Comparison of ENCODE assay signal across 19 mouse cellular contexts in the genomic region with DNA sequence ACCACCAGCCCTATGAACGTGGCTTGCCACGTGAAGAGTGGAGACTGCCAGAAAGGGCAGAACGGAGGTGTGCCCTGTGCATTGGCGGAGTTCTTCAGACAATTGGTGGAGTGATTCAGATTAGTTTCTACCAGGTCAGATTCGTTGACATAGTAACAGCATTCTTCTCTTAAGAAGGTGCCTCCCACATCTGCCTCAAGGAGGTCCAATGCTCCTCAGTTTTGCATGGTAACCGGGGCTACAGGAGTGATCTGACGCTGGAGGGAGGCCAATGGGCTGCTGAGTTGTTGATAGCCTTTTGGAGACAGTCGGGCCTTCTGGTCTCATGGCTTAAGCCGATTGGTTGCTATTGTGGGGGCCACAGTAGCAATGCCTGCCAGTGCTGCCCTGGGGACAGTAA. TPM values are rescaled to one million over a fixed set of nuclear protein-coding genes. Genes with fewer than 3 reads are reported as not detected.
DNase-seq lines count a peak whose midpoint lies in the region; ATAC-seq lines count a peak whose summit lies in the region.
"Had no signal": no experiment of that assay in that cellular context is flagged by ENCODE, and none has a peak within 500 bp of the region (broad histone marks: within the 10 kb centered on the region; RNA-seq: fewer than 3 reads in every experiment).

No protein-coding gene starts in this region.

- no peak for DNase-seq in heart, adult 9 months (ENCODE audit: low spot score in 2 of 2)
- DNase-seq in left cerebral cortex, adult 11 months (ENCODE audit: low spot score): peak; percentile 14
- DNase-seq in left cerebral cortex, adult 8-10 months (ENCODE audit: low spot score in 2 of 2): no peak
- DNase-seq in ZHBTc4 (ENCODE audit: low read depth, low spot score): peak; percentile 53
- DNase-seq in lung, postnatal 10 days: peak; percentile 21
- no peak for DNase-seq in adrenal gland, postnatal 10 days
- DNase-seq: kidney, postnatal 36 days; liver, embryonic 13.5 days; thymus, postnatal 25 days had no signal

- peak; percentile 31 for ATAC-seq in heart, embryonic 13.5 days (ENCODE audit: extremely low read depth, insufficient number of reproducible peaks, low FRiP score, low TSS enrichment)
- ATAC-seq in monocyte, adult 5-6 weeks (replicated peaks; ENCODE audit: insufficient number of reproducible peaks, low FRiP score, low TSS enrichment, poor library complexity, severe bottlenecking): no peak
- ATAC-seq: intestine, embryonic 16.5 days had no signal

- 42% methylated on average over 9 of the region's 9 CpGs for WGBS in heart, embryonic 13.5 days

- H3K9ac ChIP-seq in heart, embryonic 13.5 days: no peak overlapping the region
- H3K9ac ChIP-seq: liver, embryonic 13.5 days; stomach, embryonic 15.5 days had no signal

- no peaks in the 10 kb centered on the region for H3K27me3 ChIP-seq in heart, embryonic 13.5 days (replicated peaks)
- H3K27me3 ChIP-seq: liver, embryonic 13.5 days; stomach, embryonic 15.5 days had no signal

- no peak overlapping the region for H3K27ac ChIP-seq in heart, embryonic 13.5 days (replicated peaks)
- H3K27ac ChIP-seq: limb, embryonic 10.5 days; liver, embryonic 13.5 days; stomach, embryonic 15.5 days had no signal

- H3K36me3 ChIP-seq in heart, embryonic 13.5 days: no peaks in the 10 kb centered on the region
- H3K36me3 ChIP-seq: G1E; limb, embryonic 10.5 days; liver, embryonic 13.5 days; stomach, embryonic 15.5 days had no signal

- no peaks in the 10 kb centered on the region for H3K9me3 ChIP-seq in heart, embryonic 13.5 days
- H3K9me3 ChIP-seq: G1E; limb, embryonic 10.5 days; liver, embryonic 13.5 days; megakaryocyte, embryonic 14.5 days; stomach, embryonic 15.5 days had no signal

- peaks cover 10% of the 10 kb centered on the region; the same call in 1 of the 2 replicates for H3K4me1 ChIP-seq in heart, embryonic 13.5 days
- H3K4me1 ChIP-seq: limb, embryonic 10.5 days; liver, embryonic 13.5 days; megakaryocyte, embryonic 14.5 days; stomach, embryonic 15.5 days had no signal

- H3K4me2 ChIP-seq in heart, embryonic 13.5 days: peak overlapping the region; percentile 6; the same call in 1 of the 2 replicates
- H3K4me2 ChIP-seq: liver, embryonic 13.5 days; stomach, embryonic 15.5 days had no signal

- no peak overlapping the region for H3K4me3 ChIP-seq in heart, embryonic 13.5 days
- H3K4me3 ChIP-seq: limb, embryonic 10.5 days; liver, embryonic 13.5 days; megakaryocyte, embryonic 14.5 days; stomach, embryonic 15.5 days had no signal

RNA-seq across cellular contexts. Expression of a gene that starts 10.6 kb away (rescaled TPM):
- 11.8 and 14.9 TPM in 2 replicates for polyA plus RNA-seq in heart, embryonic 13.5 days (2015; fragmentation: Nextera tagmentation; extraction: Ambion mirVana)
- 1 to 10 TPM; 1.6 to 3.0 (median 1.9) TPM for total RNA-seq in left cerebral cortex, adult 8-10 months (2022)
- total RNA-seq in adrenal gland, postnatal 10 days (2021): 10 to 100 TPM; 33.3 to 70.2 TPM
- total RNA-seq in monocyte, adult 5-6 weeks (2017): 0.48 to 0.49 TPM in 2 of 3 replicates, not detected in the other
- total RNA-seq: G1E had no signal
- polyA plus RNA-seq: C2C12, G1E had no signal

RNA-seq across cellular contexts. Expression of a gene that starts 37.8 kb away (rescaled TPM):
- polyA plus RNA-seq in heart, embryonic 13.5 days (2015; fragmentation: Nextera tagmentation; extraction: Ambion mirVana): not detected in 2 replicates
- total RNA-seq in left cerebral cortex, adult 8-10 months (2022): not detected
- total RNA-seq in adrenal gland, postnatal 10 days (2021): not detected
- total RNA-seq in monocyte, adult 5-6 weeks (2017): not detected in 3 replicates
- total RNA-seq: G1E; hematopoietic stem cell, adult 5-6 weeks; layer of hippocampus, postnatal 25 days had no signal
- polyA plus RNA-seq: C2C12; G1E; intestine, embryonic 16.5 days; limb, embryonic 10.5 days; liver, embryonic 13.5 days; stomach, embryonic 15.5 days had no signal

Comparison
In these comparisons a context has a peak if more than half of its experiments do, and no peak if none do; other contexts are left out.
1. DNase-seq: peak in left cerebral cortex, adult 11 months (single experiment), ZHBTc4 (single experiment) and lung, postnatal 10 days (single experiment); none in heart, adult 9 months (0 of 2), left cerebral cortex, adult 8-10 months (0 of 2) and adrenal gland, postnatal 10 days (single experiment).
2. RNA of a gene that starts 10.6 kb away (total RNA-seq): 33.3 to 70.2 TPM in adrenal gland, postnatal 10 days; 1.6 to 3.0 TPM in left cerebral cortex, adult 8-10 months and 0.48 to 0.49 TPM in monocyte, adult 5-6 weeks; every median in the first group is over 4 times any median in the second.